Mouse (Mus musculus): Measurements from ENCODE around the gene Tmem221. TPM values are rescaled to one million over a fixed set of nuclear protein-coding genes. Genes with fewer than 3 reads are reported as not detected.

Gene Tmem221
- polyA plus RNA-seq, 1 experiment = 18.5 TPM

DNA sequence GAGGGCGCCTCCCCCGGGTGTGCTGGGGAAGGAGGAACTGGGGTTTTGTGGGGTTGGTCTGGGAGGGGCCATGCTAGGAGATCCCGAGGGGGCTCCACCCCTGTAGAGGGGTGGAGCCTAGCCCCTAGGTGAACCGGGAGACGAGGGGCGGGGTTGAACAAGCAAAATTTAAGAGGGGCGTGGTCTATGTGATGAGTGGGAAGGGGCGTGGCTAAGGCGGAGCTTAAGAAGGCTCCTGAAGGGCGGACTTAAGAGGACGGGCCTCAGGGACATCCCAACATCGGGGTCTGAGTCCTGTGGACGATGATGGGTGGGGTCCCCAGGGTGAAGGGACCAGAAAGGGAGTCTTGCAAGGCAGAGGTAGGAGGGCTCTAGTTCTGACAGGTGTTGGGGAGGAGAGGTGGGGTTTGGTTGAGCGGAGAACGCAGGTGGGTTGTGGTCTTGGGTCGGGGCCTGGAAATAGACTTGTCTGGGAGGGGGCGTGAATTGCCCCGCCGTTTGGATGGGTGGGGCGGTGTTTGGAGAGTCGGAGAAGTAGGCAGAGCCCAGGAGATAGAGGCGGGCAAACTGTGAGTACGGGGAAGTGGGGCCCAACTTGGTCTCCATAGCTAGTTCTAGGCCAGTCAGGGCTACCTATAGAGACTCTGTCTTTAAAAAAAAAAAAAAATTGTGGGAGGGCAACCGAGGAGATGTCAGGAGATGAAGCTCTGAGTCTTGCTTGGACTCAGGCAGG, 453 bp upstream of the Tmem221 start:
- peak; percentile 72 for DNase-seq
- TF ChIP-seq POLR2A (IDR thresholded peaks at IDR 0.05; ENCODE audit: borderline replicate concordance, extremely low read depth, low read depth, low read length) (no peak), CTCF (IDR thresholded peaks at IDR 0.05; ENCODE audit: insufficient read depth, low read length) (no peak)
- 6% methylated on average over 24 of the region's 24 CpGs for WGBS
- H3K4me3 ChIP-seq (replicated peaks; ENCODE audit: extremely low read depth, low read depth, low read length) = peak overlapping the region; percentile 63
- peaks cover 6% of the 10 kb centered on the region; the same call in 1 of the 2 replicates for H3K4me1 ChIP-seq (ENCODE audit: control insufficient read depth, insufficient read depth, low read length)

DNA sequence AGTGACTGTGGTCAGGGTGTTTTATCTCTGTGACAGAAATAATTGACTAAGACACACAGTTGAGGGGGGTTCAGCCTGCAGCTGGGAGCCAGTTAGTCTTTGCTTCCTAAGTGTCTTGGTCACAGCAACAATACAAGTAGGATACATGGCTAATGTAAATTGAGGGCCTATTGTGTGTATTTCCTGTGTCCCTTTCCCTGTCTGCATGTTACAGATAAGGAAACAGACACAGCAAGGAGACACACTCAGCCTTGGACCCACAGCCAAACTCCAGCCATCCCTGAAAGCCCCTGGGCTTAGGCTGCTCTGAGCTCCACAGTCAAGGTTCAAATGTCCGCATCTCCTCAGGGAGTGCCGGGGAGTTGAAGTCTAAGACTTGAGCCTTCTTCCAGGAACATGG, 4.0 kb downstream of the Tmem221 start:
- DNase-seq = no peak
- H3K4me1 ChIP-seq (ENCODE audit: control insufficient read depth, insufficient read depth, low read length) = peaks cover 7% of the 10 kb centered on the region
- 63% methylated on average over 2 of the region's 2 CpGs for WGBS
- TF ChIP-seq POLR2A (IDR thresholded peaks at IDR 0.05; ENCODE audit: borderline replicate concordance, extremely low read depth, low read depth, low read length) (no peak), CTCF (IDR thresholded peaks at IDR 0.05; ENCODE audit: insufficient read depth, low read length) (no peak)
- H3K4me3 ChIP-seq (replicated peaks; ENCODE audit: extremely low read depth, low read depth, low read length) = no peak overlapping the region

DNA sequence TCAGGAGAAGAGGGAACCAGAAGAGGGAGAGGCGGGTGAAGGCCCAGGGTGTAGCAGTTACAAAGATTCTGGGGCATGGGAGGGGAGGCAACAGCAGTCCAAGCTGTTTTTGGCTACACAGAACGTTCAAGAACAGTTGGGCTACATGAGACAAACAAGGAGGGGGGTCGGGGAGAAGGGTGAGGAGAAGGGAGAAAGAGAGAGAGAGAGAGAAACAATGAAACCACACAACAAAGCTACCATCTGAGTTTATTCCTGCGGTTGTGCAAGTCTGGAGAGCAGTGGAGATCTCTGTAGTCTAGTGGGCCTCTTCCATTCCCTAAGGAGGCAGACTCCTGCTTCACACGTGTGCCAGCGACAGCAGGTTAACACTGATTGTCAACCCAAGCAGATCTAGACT, 4.7 kb downstream of the Tmem221 start:
- no peak overlapping the region for H3K4me3 ChIP-seq (replicated peaks; ENCODE audit: extremely low read depth, low read depth, low read length)
- 55% methylated on average over 6 of the region's 6 CpGs for WGBS
- no peak for DNase-seq
- H3K4me1 ChIP-seq (ENCODE audit: control insufficient read depth, insufficient read depth, low read length) = peaks cover 5% of the 10 kb centered on the region
- no peak for TF ChIP-seq CTCF (IDR thresholded peaks at IDR 0.05; ENCODE audit: insufficient read depth, low read length)
- TF ChIP-seq POLR2A (IDR thresholded peaks at IDR 0.05; ENCODE audit: borderline replicate concordance, extremely low read depth, low read depth, low read length) = no peak

DNA sequence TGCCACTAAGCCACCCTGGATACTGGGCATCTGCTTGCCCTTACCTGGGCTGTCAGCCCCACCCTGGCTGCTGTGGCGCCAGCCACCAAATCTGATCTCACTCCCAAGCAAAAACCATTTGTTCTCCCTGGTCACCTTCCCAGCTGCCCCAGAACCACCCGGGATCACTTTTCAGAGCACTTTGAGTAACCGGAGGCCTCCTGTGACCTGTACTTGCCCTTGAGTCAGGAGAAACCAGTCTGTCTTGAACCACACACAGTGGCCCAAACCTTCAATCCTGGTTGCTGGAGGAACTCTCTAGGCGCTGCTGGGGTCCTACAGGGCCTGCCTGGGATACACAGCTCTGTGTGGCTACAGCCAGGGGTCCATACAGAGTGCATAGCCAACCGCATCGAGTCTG, 5.9 kb downstream of the Tmem221 start:
- no peak for TF ChIP-seq POLR2A (IDR thresholded peaks at IDR 0.05; ENCODE audit: borderline replicate concordance, extremely low read depth, low read depth, low read length)
- no peak for TF ChIP-seq CTCF (IDR thresholded peaks at IDR 0.05; ENCODE audit: insufficient read depth, low read length)
- 62% methylated on average over 6 of the region's 6 CpGs for WGBS
- no peak for DNase-seq

DNA sequence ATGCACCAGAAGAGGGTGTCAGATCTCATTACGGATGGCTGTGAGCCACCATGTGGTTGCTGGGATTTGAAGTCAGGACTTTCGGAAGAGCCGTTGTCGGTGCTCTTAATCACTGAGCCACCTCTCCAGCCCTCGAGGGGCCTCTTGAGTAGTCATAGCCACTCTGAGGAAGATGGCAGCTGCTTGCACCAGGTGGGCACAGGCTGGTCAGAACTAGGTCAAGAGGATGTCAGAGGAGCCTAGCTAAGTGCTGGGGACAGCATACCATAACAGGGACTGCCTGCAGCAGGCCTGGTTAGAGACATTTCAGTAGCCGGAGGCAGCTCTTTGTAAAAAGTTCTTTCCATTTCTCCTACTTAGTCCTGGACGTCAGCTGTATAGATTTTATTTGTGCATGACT, 7.9 kb downstream of the Tmem221 start:
- TF ChIP-seq POLR2A (IDR thresholded peaks at IDR 0.05; ENCODE audit: borderline replicate concordance, extremely low read depth, low read depth, low read length) = no peak
- no peak for TF ChIP-seq CTCF (IDR thresholded peaks at IDR 0.05; ENCODE audit: insufficient read depth, low read length)
- no peak overlapping the region for H3K4me3 ChIP-seq (replicated peaks; ENCODE audit: extremely low read depth, low read depth, low read length)
- peaks cover 3% of the 10 kb centered on the region for H3K4me1 ChIP-seq (ENCODE audit: control insufficient read depth, insufficient read depth, low read length)
- 57% methylated on average over 7 of the region's 7 CpGs for WGBS
- DNase-seq = no peak

More for the DNA sequence above, 5.9 kb downstream of the Tmem221 start:
- no peak overlapping the region for H3K4me3 ChIP-seq (replicated peaks; ENCODE audit: extremely low read depth, low read depth, low read length)
- peaks cover 3% of the 10 kb centered on the region for H3K4me1 ChIP-seq (ENCODE audit: control insufficient read depth, insufficient read depth, low read length)

DNA sequence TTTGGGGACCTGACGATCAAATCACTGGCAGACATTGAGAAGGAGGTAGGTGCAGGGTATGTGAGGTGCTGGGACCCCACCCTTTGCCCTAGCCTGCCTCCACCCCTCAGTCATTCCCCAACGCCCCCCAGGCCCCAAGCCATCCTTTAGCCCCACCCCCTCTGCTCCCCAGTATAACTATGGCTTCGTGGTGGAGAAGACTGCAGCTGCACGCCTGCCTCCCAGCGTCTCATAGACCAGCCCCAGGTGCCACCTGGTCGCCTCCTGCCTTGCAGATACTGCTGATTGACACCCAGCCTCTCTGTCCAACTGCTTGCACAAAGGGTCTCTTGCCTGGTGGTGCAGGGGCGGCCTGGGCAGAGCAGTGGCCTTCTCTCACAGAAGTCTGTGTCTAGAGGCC, 11.1 kb downstream of the Tmem221 start:
- no peak for TF ChIP-seq CTCF (IDR thresholded peaks at IDR 0.05; ENCODE audit: insufficient read depth, low read length)
- TF ChIP-seq POLR2A (IDR thresholded peaks at IDR 0.05; ENCODE audit: borderline replicate concordance, extremely low read depth, low read depth, low read length) = no peak
- WGBS = 87% methylated on average over 7 of the region's 7 CpGs
- H3K4me3 ChIP-seq (replicated peaks; ENCODE audit: extremely low read depth, low read depth, low read length) = no peak overlapping the region
- no peak for DNase-seq
- H3K4me1 ChIP-seq (ENCODE audit: control insufficient read depth, insufficient read depth, low read length) = peaks cover 6% of the 10 kb centered on the region

DNA sequence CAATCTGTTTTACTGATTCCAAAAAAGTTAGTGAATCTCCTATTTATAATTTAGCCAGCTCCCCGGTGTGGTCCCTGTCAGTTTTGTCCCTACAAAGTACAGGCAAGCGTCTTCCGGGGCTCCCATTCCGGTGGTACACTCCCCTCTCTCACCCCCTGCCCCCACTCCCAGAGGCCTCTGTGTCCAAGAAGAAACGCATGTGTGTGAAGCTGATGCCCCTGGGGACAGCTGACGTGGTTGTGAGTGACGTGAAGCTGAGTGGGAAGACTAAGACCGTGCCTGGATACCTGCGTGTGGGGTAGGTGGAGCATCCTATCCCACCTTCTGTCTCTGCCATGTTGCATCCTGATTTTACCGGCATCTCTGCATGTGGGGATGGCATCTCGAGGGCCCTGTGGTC, 13.6 kb downstream of the Tmem221 start:
- 92% methylated on average over 11 of the region's 11 CpGs for WGBS
- DNase-seq = no peak
- no peak for TF ChIP-seq CTCF (IDR thresholded peaks at IDR 0.05; ENCODE audit: insufficient read depth, low read length)
- TF ChIP-seq POLR2A (IDR thresholded peaks at IDR 0.05; ENCODE audit: borderline replicate concordance, extremely low read depth, low read depth, low read length) = no peak
- Histone ChIP-seq H3K4me3 (replicated peaks; ENCODE audit: extremely low read depth, low read depth, low read length) (no peak overlapping the region), H3K4me1 (ENCODE audit: control insufficient read depth, insufficient read depth, low read length) (peaks cover 6% of the 10 kb centered on the region)

DNA sequence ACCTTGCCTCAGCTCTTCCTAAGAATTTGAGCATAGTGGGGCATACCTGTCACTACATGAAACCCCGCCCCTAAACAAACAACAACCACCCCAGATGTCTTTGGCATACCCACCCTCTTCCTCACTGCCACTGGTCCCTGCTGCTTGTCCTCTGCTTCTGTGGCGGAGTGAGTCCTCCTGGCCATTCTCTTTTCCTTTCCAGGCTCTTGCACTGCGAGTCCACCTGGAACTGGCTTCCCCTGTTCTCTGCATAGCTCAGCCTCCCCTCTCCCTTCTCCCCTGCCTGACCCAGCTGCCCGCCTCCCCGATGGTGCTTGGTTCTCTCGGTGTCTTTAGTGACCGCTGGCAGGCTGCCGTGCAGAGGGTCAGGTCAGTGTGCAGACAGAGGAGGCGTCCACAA, 14.9 kb downstream of the Tmem221 start:
- WGBS = 82% methylated on average over 9 of the region's 9 CpGs
- no peak for TF ChIP-seq POLR2A (IDR thresholded peaks at IDR 0.05; ENCODE audit: borderline replicate concordance, extremely low read depth, low read depth, low read length)
- TF ChIP-seq CTCF (IDR thresholded peaks at IDR 0.05; ENCODE audit: insufficient read depth, low read length) = no peak
- no peak for DNase-seq
- H3K4me1 ChIP-seq (ENCODE audit: control insufficient read depth, insufficient read depth, low read length) = peaks cover 6% of the 10 kb centered on the region
- H3K4me3 ChIP-seq (replicated peaks; ENCODE audit: extremely low read depth, low read depth, low read length) = no peak overlapping the region

DNA sequence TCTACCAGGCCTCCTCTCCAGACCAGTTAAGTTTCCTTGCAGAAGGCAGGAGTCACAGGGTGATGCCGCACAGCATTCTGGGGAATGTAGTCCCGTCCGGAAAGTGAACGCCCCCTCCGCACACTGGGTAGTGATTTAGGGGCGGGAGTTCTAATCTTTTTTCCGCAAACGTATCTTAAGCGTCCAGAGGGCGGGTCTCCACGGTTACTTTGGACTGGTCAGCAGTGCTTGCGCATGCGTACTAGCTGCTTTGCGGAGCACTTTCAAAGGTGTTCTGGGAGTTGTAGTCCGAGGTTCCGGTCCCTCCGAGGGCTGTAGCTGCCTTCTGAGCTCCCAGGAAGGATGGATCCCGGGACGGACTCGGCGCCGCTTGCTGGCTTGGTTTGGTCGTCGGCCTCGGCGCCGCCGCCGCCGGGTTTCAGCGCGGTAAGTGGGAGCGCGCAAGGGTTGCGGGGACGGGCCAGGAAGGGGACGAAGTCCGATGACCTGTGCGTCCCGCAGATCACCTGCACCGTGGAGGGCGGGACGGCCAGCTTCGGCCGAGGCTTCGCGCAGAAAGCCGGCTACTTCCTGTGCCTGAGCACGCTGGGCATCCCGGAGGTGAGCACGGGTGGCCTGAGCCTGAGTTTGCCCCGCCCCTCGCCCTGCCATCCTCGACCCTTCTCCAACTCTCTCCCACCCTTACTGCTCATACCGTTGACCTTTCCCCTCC, 15.9 kb downstream of the Tmem221 start, which contains the start of gene Mvb12a:
Mvb12a (plus strand) TSS at position 291 of the 712 bp plus-strand sequence.
- H3K4me3 ChIP-seq (replicated peaks; ENCODE audit: extremely low read depth, low read depth, low read length) = peak within 1 kb of the TSS; percentile 70
- under 1% methylated on average over 55 of the region's 55 CpGs for WGBS
- TF ChIP-seq CTCF (IDR thresholded peaks at IDR 0.05; ENCODE audit: insufficient read depth, low read length) (no peak), POLR2A (IDR thresholded peaks at IDR 0.05; ENCODE audit: borderline replicate concordance, extremely low read depth, low read depth, low read length) (peak; percentile 57; the same call in 1 of the 2 replicates)
- H3K4me1 ChIP-seq (ENCODE audit: control insufficient read depth, insufficient read depth, low read length) = peaks cover 10% of the 10 kb centered on the region
- peak; percentile 97 for DNase-seq

Measured in lung, adult 2 months (tissue).